Mouse (Mus musculus): Measurements from ENCODE around the gene Pnpla1. TPM values are rescaled to one million over a fixed set of nuclear protein-coding genes. Genes with fewer than 3 reads are reported as not detected.

The Pnpla1 gene
- polyA plus RNA-seq, 1 experiment from 2014 or later = not detected

- H3K9ac ChIP-seq (ENCODE audit: low read depth, low read length) = no peak overlapping the region
- no peak for ATAC-seq
- no peak overlapping the region for H3K4me2 ChIP-seq (ENCODE audit: low read length)
- no peaks in the 10 kb centered on the region for H3K9me3 ChIP-seq (replicated peaks; ENCODE audit: control insufficient read depth, low read length, poor library complexity, severe bottlenecking)
- no peak overlapping the region for H3K4me3 ChIP-seq (ENCODE audit: low read depth, low read length)
- H3K4me1 ChIP-seq (ENCODE audit: control insufficient read depth, insufficient read depth, low read length) = no peaks in the 10 kb centered on the region
- H3K27me3 ChIP-seq (ENCODE audit: control insufficient read depth, insufficient read depth, low read depth, low read length) = no peaks in the 10 kb centered on the region
- no peak overlapping the region for H3K27ac ChIP-seq (ENCODE audit: low read length)
- peaks cover 36% of the 10 kb centered on the region for H3K36me3 ChIP-seq (ENCODE audit: control insufficient read depth, insufficient read depth, low read length)
- WGBS = 81% methylated on average over 2 of the region's 2 CpGs
Observed at GRCm38 (mm10) chr17:28820189-28820588, 38.0 kb upstream of the Pnpla1 start.

GRCm38 (mm10) chr17:28823004-28823745, 35.0 kb upstream of the Pnpla1 start:
- H3K4me3 ChIP-seq (ENCODE audit: low read depth, low read length) = no peak overlapping the region
- 89% methylated on average over 13 of the region's 13 CpGs for WGBS
- no peak overlapping the region for H3K4me2 ChIP-seq (ENCODE audit: low read length)
- H3K36me3 ChIP-seq (ENCODE audit: control insufficient read depth, insufficient read depth, low read length) = peaks cover 26% of the 10 kb centered on the region
- H3K9me3 ChIP-seq (replicated peaks; ENCODE audit: control insufficient read depth, low read length, poor library complexity, severe bottlenecking) = no peaks in the 10 kb centered on the region
- no peak overlapping the region for H3K27ac ChIP-seq (ENCODE audit: low read length)
- H3K27me3 ChIP-seq (ENCODE audit: control insufficient read depth, insufficient read depth, low read depth, low read length) = no peaks in the 10 kb centered on the region
- no peaks in the 10 kb centered on the region for H3K4me1 ChIP-seq (ENCODE audit: control insufficient read depth, insufficient read depth, low read length)
- no peak for ATAC-seq
- no peak overlapping the region for H3K9ac ChIP-seq (ENCODE audit: low read depth, low read length)

GRCm38 (mm10) chr17:28823749-28824148, 34.5 kb upstream of the Pnpla1 start:
- H3K4me1 ChIP-seq (ENCODE audit: control insufficient read depth, insufficient read depth, low read length) = no peaks in the 10 kb centered on the region
- H3K9me3 ChIP-seq (replicated peaks; ENCODE audit: control insufficient read depth, low read length, poor library complexity, severe bottlenecking) = no peaks in the 10 kb centered on the region
- H3K9ac ChIP-seq (ENCODE audit: low read depth, low read length) = no peak overlapping the region
- no peak overlapping the region for H3K4me2 ChIP-seq (ENCODE audit: low read length)
- peaks cover 24% of the 10 kb centered on the region for H3K36me3 ChIP-seq (ENCODE audit: control insufficient read depth, insufficient read depth, low read length)
- no peak for ATAC-seq
- no peak overlapping the region for H3K27ac ChIP-seq (ENCODE audit: low read length)
- H3K4me3 ChIP-seq (ENCODE audit: low read depth, low read length) = no peak overlapping the region
- 85% methylated on average over 11 of the region's 11 CpGs for WGBS
- no peaks in the 10 kb centered on the region for H3K27me3 ChIP-seq (ENCODE audit: control insufficient read depth, insufficient read depth, low read depth, low read length)

- ATAC-seq = no peak
- Histone ChIP-seq H3K36me3 (ENCODE audit: control insufficient read depth, insufficient read depth, low read length) (peaks cover 16% of the 10 kb centered on the region), H3K4me1 (ENCODE audit: control insufficient read depth, insufficient read depth, low read length) (no peaks in the 10 kb centered on the region), H3K4me3 (ENCODE audit: low read depth, low read length) (no peak overlapping the region), H3K4me2 (ENCODE audit: low read length) (no peak overlapping the region), H3K27ac (ENCODE audit: low read length) (no peak overlapping the region), H3K9me3 (replicated peaks; ENCODE audit: control insufficient read depth, low read length, poor library complexity, severe bottlenecking) (no peaks in the 10 kb centered on the region), H3K9ac (ENCODE audit: low read depth, low read length) (no peak overlapping the region), H3K27me3 (ENCODE audit: control insufficient read depth, insufficient read depth, low read depth, low read length) (no peaks in the 10 kb centered on the region)
- 82% methylated on average over 6 of the region's 6 CpGs for WGBS
Observed at GRCm38 (mm10) chr17:28824896-28825295, 33.3 kb upstream of the Pnpla1 start.

GRCm38 (mm10) chr17:28825359-28826041, 32.7 kb upstream of the Pnpla1 start:
- WGBS = 91% methylated on average over 6 of the region's 6 CpGs
- no peak for ATAC-seq
- Histone ChIP-seq H3K27ac (ENCODE audit: low read length) (no peak overlapping the region), H3K27me3 (ENCODE audit: control insufficient read depth, insufficient read depth, low read depth, low read length) (no peaks in the 10 kb centered on the region), H3K4me3 (ENCODE audit: low read depth, low read length) (no peak overlapping the region), H3K9me3 (replicated peaks; ENCODE audit: control insufficient read depth, low read length, poor library complexity, severe bottlenecking) (no peaks in the 10 kb centered on the region), H3K4me1 (ENCODE audit: control insufficient read depth, insufficient read depth, low read length) (no peaks in the 10 kb centered on the region), H3K36me3 (ENCODE audit: control insufficient read depth, insufficient read depth, low read length) (peaks cover 16% of the 10 kb centered on the region), H3K4me2 (ENCODE audit: low read length) (no peak overlapping the region), H3K9ac (ENCODE audit: low read depth, low read length) (no peak overlapping the region)

- Histone ChIP-seq H3K4me1 (ENCODE audit: control insufficient read depth, insufficient read depth, low read length) (no peaks in the 10 kb centered on the region), H3K36me3 (ENCODE audit: control insufficient read depth, insufficient read depth, low read length) (peaks cover 12% of the 10 kb centered on the region), H3K9me3 (replicated peaks; ENCODE audit: control insufficient read depth, low read length, poor library complexity, severe bottlenecking) (no peaks in the 10 kb centered on the region), H3K27ac (ENCODE audit: low read length) (no peak overlapping the region), H3K27me3 (ENCODE audit: control insufficient read depth, insufficient read depth, low read depth, low read length) (no peaks in the 10 kb centered on the region), H3K4me2 (ENCODE audit: low read length) (no peak overlapping the region), H3K4me3 (ENCODE audit: low read depth, low read length) (no peak overlapping the region), H3K9ac (ENCODE audit: low read depth, low read length) (no peak overlapping the region)
- ATAC-seq = no peak
- WGBS = 96% methylated on average over 8 of the region's 8 CpGs
Observed at GRCm38 (mm10) chr17:28827665-28828231, 30.5 kb upstream of the Pnpla1 start.

GRCm38 (mm10) chr17:28829120-28829519, 29.1 kb upstream of the Pnpla1 start:
- H3K27me3 ChIP-seq (ENCODE audit: control insufficient read depth, insufficient read depth, low read depth, low read length) = no peaks in the 10 kb centered on the region
- no peak for ATAC-seq
- WGBS = 94% methylated on average over 14 of the region's 14 CpGs
- no peak overlapping the region for H3K27ac ChIP-seq (ENCODE audit: low read length)
- no peaks in the 10 kb centered on the region for H3K4me1 ChIP-seq (ENCODE audit: control insufficient read depth, insufficient read depth, low read length)
- H3K9ac ChIP-seq (ENCODE audit: low read depth, low read length) = no peak overlapping the region
- H3K36me3 ChIP-seq (ENCODE audit: control insufficient read depth, insufficient read depth, low read length) = peaks cover 14% of the 10 kb centered on the region
- H3K4me2 ChIP-seq (ENCODE audit: low read length) = no peak overlapping the region
- H3K9me3 ChIP-seq (replicated peaks; ENCODE audit: control insufficient read depth, low read length, poor library complexity, severe bottlenecking) = no peaks in the 10 kb centered on the region
- no peak overlapping the region for H3K4me3 ChIP-seq (ENCODE audit: low read depth, low read length)

- ATAC-seq = no peak
Observed at GRCm38 (mm10) chr17:28831065-28831464, 27.1 kb upstream of the Pnpla1 start.

GRCm38 (mm10) chr17:28832040-28832439, 26.2 kb upstream of the Pnpla1 start:
- Histone ChIP-seq H3K9ac (ENCODE audit: low read depth, low read length) (no peak overlapping the region), H3K4me2 (ENCODE audit: low read length) (no peak overlapping the region), H3K36me3 (ENCODE audit: control insufficient read depth, insufficient read depth, low read length) (peaks cover 19% of the 10 kb centered on the region), H3K4me3 (ENCODE audit: low read depth, low read length) (no peak overlapping the region), H3K4me1 (ENCODE audit: control insufficient read depth, insufficient read depth, low read length) (no peaks in the 10 kb centered on the region), H3K27ac (ENCODE audit: low read length) (no peak overlapping the region), H3K27me3 (ENCODE audit: control insufficient read depth, insufficient read depth, low read depth, low read length) (no peaks in the 10 kb centered on the region), H3K9me3 (replicated peaks; ENCODE audit: control insufficient read depth, low read length, poor library complexity, severe bottlenecking) (no peaks in the 10 kb centered on the region)
- no peak for ATAC-seq
- WGBS = 88% methylated on average over 9 of the region's 9 CpGs

More at GRCm38 (mm10) chr17:28831065-28831464, 27.1 kb upstream of the Pnpla1 start:
- no peak overlapping the region for H3K4me3 ChIP-seq (ENCODE audit: low read depth, low read length)
- H3K9ac ChIP-seq (ENCODE audit: low read depth, low read length) = no peak overlapping the region
- H3K4me1 ChIP-seq (ENCODE audit: control insufficient read depth, insufficient read depth, low read length) = no peaks in the 10 kb centered on the region
- no peak overlapping the region for H3K27ac ChIP-seq (ENCODE audit: low read length)
- H3K36me3 ChIP-seq (ENCODE audit: control insufficient read depth, insufficient read depth, low read length) = peaks cover 15% of the 10 kb centered on the region
- no peaks in the 10 kb centered on the region for H3K9me3 ChIP-seq (replicated peaks; ENCODE audit: control insufficient read depth, low read length, poor library complexity, severe bottlenecking)
- H3K27me3 ChIP-seq (ENCODE audit: control insufficient read depth, insufficient read depth, low read depth, low read length) = no peaks in the 10 kb centered on the region
- 84% methylated on average over 8 of the region's 8 CpGs for WGBS
- H3K4me2 ChIP-seq (ENCODE audit: low read length) = no peak overlapping the region
